Mouse (Mus musculus): ENCODE data around the gene Gje1. TPM values are rescaled to one million over a fixed set of nuclear protein-coding genes. Genes with fewer than 3 reads are reported as not detected.

The Gje1 gene
- polyA plus RNA-seq, 1 experiment = not detected

Other genes with a start within 250 kb of the Gje1 start
- 0.79 and 0.99 TPM in 2 replicates for gene Adgrg6, start 172.6 kb downstream of the Gje1 start, polyA plus RNA-seq (2012; ENCODE audit: insufficient read depth, insufficient read length, missing spikeins)
- 32.1 and 39.1 TPM in 2 replicates for gene Vta1, start 12.7 kb downstream of the Gje1 start, polyA plus RNA-seq (2012; ENCODE audit: insufficient read depth, insufficient read length, missing spikeins)
- 1.7 TPM in 1 of 2 replicates, not detected in the other for gene Nmbr, start 12.6 kb downstream of the Gje1 start, polyA plus RNA-seq (2012; ENCODE audit: insufficient read depth, insufficient read length, missing spikeins)